Mouse (Mus musculus) liver, embryonic 13.5 days (tissue): ENCODE results near the gene Emc8. TPM values are rescaled to one million over a fixed set of nuclear protein-coding genes. Genes with fewer than 3 reads are reported as not detected.
"Not testable (repeated sequence)": the region's sequence is repeated elsewhere in the genome, so short reads cannot be mapped to it uniquely, and the experiment has no call there.

Source experiments
- ATAC-seq: fragments of 200-750 bp; cut with Nextera tagmentation; 2 replicates; pipeline ENCODE4 v1.8.0; 2017; ENCODE audit warnings: low read depth, mild to moderate bottlenecking, moderate number of reproducible peaks, moderate library complexity
- DNase-seq: peaks from one replicate; pipeline ENCODE4 v3.0.0; 2022
- H3K27ac ChIP-seq: fragments of 300-500 bp; sonication (generic); 2 replicates; pipeline ENCODE4 v1.5.1; 2015; ENCODE audit warnings: moderate library complexity, mild to moderate bottlenecking, inconsistent platforms
- H3K27me3 ChIP-seq: fragments of 300-500 bp; sonication (generic); 2 replicates; pipeline ENCODE4 v1.6.1; 2015; ENCODE audit warnings: mild to moderate bottlenecking, inconsistent platforms
- H3K36me3 ChIP-seq: fragments of 300-500 bp; sonication (generic); 2 replicates; pipeline ENCODE4 v1.6.1; 2015; ENCODE audit warnings: mild to moderate bottlenecking, inconsistent platforms
- H3K4me1 ChIP-seq: fragments of 300-500 bp; sonication (generic); replicated peaks from 2 replicates; pipeline ENCODE4 v1.6.1; 2015; ENCODE audit warnings: inconsistent platforms
- H3K4me2 ChIP-seq: fragments of 300-500 bp; sonication (generic); 2 replicates; pipeline ENCODE4 v1.6.1; 2015; ENCODE audit warnings: inconsistent platforms, mild to moderate bottlenecking, moderate library complexity
- H3K4me3 ChIP-seq: fragments of 300-500 bp; sonication (generic); replicated peaks from 2 replicates; pipeline ENCODE4 v1.5.1; 2015; ENCODE audit warnings: mild to moderate bottlenecking, inconsistent platforms
- H3K9ac ChIP-seq: fragments of 300-500 bp; sonication (generic); 2 replicates; pipeline ENCODE4 v1.6.1; 2015; ENCODE audit warnings: mild to moderate bottlenecking, inconsistent platforms
- H3K9me3 ChIP-seq: fragments of 300-500 bp; sonication (generic); replicated peaks from 2 replicates; pipeline ENCODE4 v1.6.1; 2016; ENCODE audit warnings: inconsistent platforms
- WGBS: fragments of 180-500 bp; shearing (Covaris S2); methylation state at CpG from one replicate; pipeline ENCODE4 v1.1.7; 2015; ENCODE audit not compliant: insufficient replicate concordance; 5-methylcytosine and 5-hydroxymethylcytosine counted together
- polyA plus RNA-seq: library from polyadenylated mRNA; unstranded; fragments of >200 nt; fragmentation: Nextera tagmentation; extraction: Ambion mirVana; gene quantifications from 2 replicates; pipeline ENCODE4 v1.2.1, GENCODE M21; 2015

Emc8 gene
- polyA plus RNA-seq, 1 experiment from 2014 or later, result 163 TPM

GRCm38 (mm10) chr8:120685097-120685496 is 16.7 kb upstream of the Emc8 start:
- Histone ChIP-seq H3K4me3 (no peak overlapping the region), H3K4me2 (no peak overlapping the region), H3K36me3 (no peaks in the 10 kb centered on the region), H3K9me3 (no peaks in the 10 kb centered on the region), H3K4me1 (peaks cover 12% of the 10 kb centered on the region), H3K27me3 (peaks cover 5% of the 10 kb centered on the region), H3K27ac (0 out of 2 replicates have a peak overlapping the region, but pooled peaks have one; percentile 34), H3K9ac (no peak overlapping the region)
- DNase-seq, result no peak
- ATAC-seq, result no peak
- WGBS, result 64% methylated on average over 5 of the region's 5 CpGs

- 42% methylated on average over 5 of the region's 5 CpGs for WGBS
- H3K36me3 ChIP-seq, result no peaks in the 10 kb centered on the region
- peaks cover 5% of the 10 kb centered on the region for H3K27me3 ChIP-seq
- no peak overlapping the region for H3K4me3 ChIP-seq
- no peak overlapping the region for H3K4me2 ChIP-seq
- no peak for DNase-seq
- H3K4me1 ChIP-seq, result peaks cover 22% of the 10 kb centered on the region
- H3K9me3 ChIP-seq, result no peaks in the 10 kb centered on the region
- no peak overlapping the region for H3K27ac ChIP-seq
- no peak for ATAC-seq
- H3K9ac ChIP-seq, result no peak overlapping the region
Measured at GRCm38 (mm10) chr8:120684082-120684481, 15.7 kb upstream of the Emc8 start.

DNA sequence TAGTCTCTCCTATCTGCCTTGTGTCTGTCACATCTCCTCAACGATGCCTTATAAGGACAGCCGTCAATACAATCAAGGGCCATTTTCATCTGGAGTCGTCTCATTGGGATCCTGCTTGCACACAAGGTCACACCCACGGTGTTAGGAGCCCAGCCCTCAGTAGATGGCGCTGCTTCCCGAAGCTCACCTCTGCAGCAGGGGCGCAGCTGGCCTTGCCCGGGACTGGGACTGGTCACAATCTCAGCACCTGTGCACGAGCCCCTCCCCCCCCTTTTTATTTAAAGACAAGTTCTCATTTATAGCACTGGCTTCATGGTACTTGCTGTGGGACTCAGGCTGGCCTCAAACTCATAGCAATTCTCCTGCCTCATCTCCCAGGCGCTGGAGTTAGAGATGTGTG is 15.2 kb upstream of the Emc8 start:
- peaks cover 5% of the 10 kb centered on the region for H3K27me3 ChIP-seq
- ATAC-seq, result no peak; the same call in 1 of the 2 replicates

GRCm38 (mm10) chr8:120681113-120681512 is 12.7 kb upstream of the Emc8 start:
- DNase-seq, result no peak
- no peak for ATAC-seq
- WGBS, result 69% methylated on average over 10 of the region's 10 CpGs

More for the DNA sequence above, 15.2 kb upstream of the Emc8 start:
- 14% methylated on average over 10 of the region's 10 CpGs for WGBS
- H3K36me3 ChIP-seq, result no peaks in the 10 kb centered on the region
- no peak overlapping the region for H3K4me2 ChIP-seq
- H3K9me3 ChIP-seq, result no peaks in the 10 kb centered on the region
- peak; percentile 43 for DNase-seq
- H3K4me3 ChIP-seq, result no peak overlapping the region
- H3K27ac ChIP-seq, result no peak overlapping the region
- no peak overlapping the region for H3K9ac ChIP-seq
- peaks cover 22% of the 10 kb centered on the region for H3K4me1 ChIP-seq

GRCm38 (mm10) chr8:120680405-120680804 is 12.0 kb upstream of the Emc8 start:
- not testable (repeated sequence) for H3K27ac ChIP-seq, H3K9ac ChIP-seq, H3K9me3 ChIP-seq, H3K27me3 ChIP-seq, DNase-seq, H3K4me3 ChIP-seq, H3K36me3 ChIP-seq, ATAC-seq
- Histone ChIP-seq H3K4me1 (peaks cover 22% of the 10 kb centered on the region), H3K4me2 (peak overlapping the region; percentile 12; the same call in 1 of the 2 replicates)
- WGBS, result 42% methylated on average over 7 of the region's 7 CpGs

More at GRCm38 (mm10) chr8:120681113-120681512, 12.7 kb upstream of the Emc8 start:
- Histone ChIP-seq H3K4me2 (no peak overlapping the region), H3K4me3 (no peak overlapping the region), H3K9ac (no peak overlapping the region), H3K27ac (no peak overlapping the region), H3K36me3 (no peaks in the 10 kb centered on the region), H3K9me3 (no peaks in the 10 kb centered on the region), H3K27me3 (peaks cover 5% of the 10 kb centered on the region), H3K4me1 (peaks cover 22% of the 10 kb centered on the region)

GRCm38 (mm10) chr8:120679629-120680387 is 11.4 kb upstream of the Emc8 start:
- no peak overlapping the region for H3K27ac ChIP-seq
- H3K9me3 ChIP-seq, result no peaks in the 10 kb centered on the region
- peaks cover 5% of the 10 kb centered on the region for H3K27me3 ChIP-seq
- no peak overlapping the region for H3K4me3 ChIP-seq
- peaks cover 22% of the 10 kb centered on the region for H3K4me1 ChIP-seq
- DNase-seq, result no peak
- peaks cover 10% of the 10 kb centered on the region for H3K36me3 ChIP-seq
- ATAC-seq, result peak; percentile 78
- WGBS, result 13% methylated on average over 11 of the region's 11 CpGs
- peak overlapping the region; percentile 12; the same call in 1 of the 2 replicates for H3K4me2 ChIP-seq
- no peak overlapping the region for H3K9ac ChIP-seq

GRCm38 (mm10) chr8:120678447-120678846 is 10.1 kb upstream of the Emc8 start:
- WGBS, result 11% methylated on average over 10 of the region's 10 CpGs
- Histone ChIP-seq H3K4me3 (no peak overlapping the region), H3K27me3 (peaks cover 5% of the 10 kb centered on the region), H3K36me3 (peaks cover 19% of the 10 kb centered on the region), H3K9ac (no peak overlapping the region), H3K4me2 (no peak overlapping the region), H3K27ac (no peak overlapping the region), H3K4me1 (peaks cover 14% of the 10 kb centered on the region), H3K9me3 (no peaks in the 10 kb centered on the region)
- ATAC-seq, result 0 out of 2 replicates have a peak, but pooled peaks have one; percentile 22
- peak; percentile 58 for DNase-seq

- ATAC-seq (no peak), DNase-seq (no peak)
- Histone ChIP-seq H3K9ac (no peak overlapping the region), H3K4me3 (no peak overlapping the region), H3K27me3 (no peaks in the 10 kb centered on the region), H3K4me2 (no peak overlapping the region), H3K4me1 (peaks cover 24% of the 10 kb centered on the region), H3K9me3 (no peaks in the 10 kb centered on the region), H3K27ac (no peak overlapping the region), H3K36me3 (peaks cover 46% of the 10 kb centered on the region)
- WGBS, result 78% methylated on average over 8 of the region's 8 CpGs
Measured at GRCm38 (mm10) chr8:120675718-120676117, 7.3 kb upstream of the Emc8 start.

GRCm38 (mm10) chr8:120673298-120673697 is 4.9 kb upstream of the Emc8 start:
- Histone ChIP-seq H3K4me1 (peaks cover 31% of the 10 kb centered on the region), H3K36me3 (peaks cover 60% of the 10 kb centered on the region), H3K9me3 (no peaks in the 10 kb centered on the region), H3K9ac (no peak overlapping the region), H3K27ac (no peak overlapping the region), H3K4me3 (no peak overlapping the region), H3K4me2 (no peak overlapping the region), H3K27me3 (no peaks in the 10 kb centered on the region)
- DNase-seq, result no peak
- WGBS, result 86% methylated on average over 7 of the region's 7 CpGs
- no peak for ATAC-seq

DNA sequence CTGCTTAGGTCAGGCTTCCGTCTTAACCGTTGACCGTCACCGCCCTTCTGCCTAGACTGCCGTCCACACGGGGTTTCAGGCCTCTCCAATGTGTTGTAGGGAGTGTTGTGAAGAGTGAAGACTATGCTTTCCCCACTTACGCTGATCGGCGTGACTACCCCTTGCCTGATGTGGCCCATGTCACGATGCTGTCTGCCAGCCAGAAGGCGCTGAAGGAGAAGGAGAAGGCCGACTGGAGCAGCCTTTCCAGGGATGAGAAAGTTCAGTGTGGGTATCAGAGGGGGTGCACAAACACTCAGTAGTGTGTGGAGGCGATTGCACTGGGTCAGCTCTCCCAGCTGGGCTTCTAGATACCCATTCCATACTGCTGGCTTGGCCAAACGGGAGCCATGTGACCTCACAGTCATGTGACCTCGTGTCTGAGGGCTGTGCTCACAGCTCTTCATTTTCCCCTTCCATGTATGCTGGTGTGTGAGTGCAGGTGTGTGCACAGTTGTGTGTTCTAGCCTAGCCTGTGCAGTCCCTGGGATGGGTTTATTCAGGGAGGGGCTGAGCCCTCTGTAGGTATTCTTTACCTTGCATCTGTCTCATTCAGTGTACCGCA is 4.4 kb upstream of the Emc8 start:
- ATAC-seq (no peak), DNase-seq (no peak)
- no peak overlapping the region for H3K9ac ChIP-seq
- H3K9me3 ChIP-seq, result no peaks in the 10 kb centered on the region
- H3K4me1 ChIP-seq, result peaks cover 31% of the 10 kb centered on the region
- H3K4me2 ChIP-seq, result no peak overlapping the region
- H3K27me3 ChIP-seq, result no peaks in the 10 kb centered on the region
- no peak overlapping the region for H3K4me3 ChIP-seq
- peaks cover 60% of the 10 kb centered on the region for H3K36me3 ChIP-seq
- no peak overlapping the region for H3K27ac ChIP-seq
- WGBS, result 85% methylated on average over 16 of the region's 16 CpGs

- Histone ChIP-seq H3K27ac (no peak overlapping the region), H3K9me3 (no peaks in the 10 kb centered on the region), H3K4me1 (peaks cover 35% of the 10 kb centered on the region), H3K4me3 (no peak overlapping the region), H3K36me3 (peaks cover 60% of the 10 kb centered on the region), H3K4me2 (no peak overlapping the region), H3K9ac (no peak overlapping the region), H3K27me3 (no peaks in the 10 kb centered on the region)
- DNase-seq (no peak), ATAC-seq (no peak)
- whole genome bisulfite sequencing, result 80% methylated on average over 6 of the region's 6 CpGs
Measured at GRCm38 (mm10) chr8:120671775-120672174, 3.4 kb upstream of the Emc8 start.
